Mouse (Mus musculus) intestine, postnatal 0 days (tissue): ENCODE data around the gene Nid1. TPM values are rescaled to one million over a fixed set of nuclear protein-coding genes. Genes with fewer than 3 reads are reported as not detected.

Experiments
- ATAC-seq: fragments of 200-750 bp; cut with Nextera tagmentation; 2 replicates; pipeline ENCODE4 v1.8.0; 2017; ENCODE audit warnings: mild to moderate bottlenecking, moderate TSS enrichment, moderate library complexity
- H3K27ac ChIP-seq: fragments of 300-500 bp; sonication (generic); 2 replicates; pipeline ENCODE4 v1.5.1; 2014; ENCODE audit warnings: mild to moderate bottlenecking, low read depth, low read length, moderate library complexity
- H3K27me3 ChIP-seq: fragments of 300-500 bp; sonication (generic); replicated peaks from 2 replicates; pipeline ENCODE4 v1.6.1; 2014; ENCODE audit warnings: low read length, mixed read lengths; ENCODE audit not compliant: control insufficient read depth, insufficient read depth
- H3K36me3 ChIP-seq: fragments of 300-500 bp; sonication (generic); 2 replicates; pipeline ENCODE4 v1.6.1; 2014; ENCODE audit warnings: mild to moderate bottlenecking, moderate library complexity; ENCODE audit not compliant: control insufficient read depth, insufficient read depth
- H3K4me1 ChIP-seq: fragments of 300-500 bp; sonication (generic); replicated peaks from 2 replicates; pipeline ENCODE4 v1.6.1; 2014; ENCODE audit warnings: antibody characterized with exemption, low read length, mixed read lengths; ENCODE audit not compliant: control insufficient read depth, insufficient read depth
- H3K4me2 ChIP-seq: fragments of 300-500 bp; sonication (generic); replicated peaks from 2 replicates; pipeline ENCODE4 v1.6.1; 2014; ENCODE audit warnings: low read depth, mild to moderate bottlenecking, moderate library complexity
- H3K4me3 ChIP-seq: fragments of 300-500 bp; sonication (generic); 2 replicates; pipeline ENCODE4 v1.5.1; 2014; ENCODE audit warnings: low read depth, low read length
- H3K9ac ChIP-seq: fragments of 300-500 bp; sonication (generic); 2 replicates; pipeline ENCODE4 v1.6.1; 2014; ENCODE audit warnings: mild to moderate bottlenecking, low read depth, low read length
- H3K9me3 ChIP-seq: fragments of 300-500 bp; sonication (generic); 2 replicates; pipeline ENCODE4 v1.6.1; 2016; ENCODE audit warnings: mixed run types; ENCODE audit not compliant: control insufficient read depth
- CTCF ChIP-seq: sonication (generic); IDR thresholded peaks from 2 replicates; pipeline ENCODE4 v1.5.1; 2016; ENCODE audit warnings: low read depth, mild to moderate bottlenecking, control low read depth, antibody characterized with exemption, moderate library complexity
- WGBS: fragments of 180-500 bp; shearing (Covaris S2); extraction: QIAGEN DNeasy Blood & Tissue Kit; methylation state at CpG from one replicate; pipeline ENCODE4 v1.1.7; 2014; 5-methylcytosine and 5-hydroxymethylcytosine counted together
- polyA plus RNA-seq: library from polyadenylated mRNA; unstranded; fragments of >200 nt; fragmentation: Nextera tagmentation; extraction: Ambion mirVana; gene quantifications from 2 replicates; pipeline ENCODE4 v1.2.1, GENCODE M21; 2015

Gene Nid1
- polyA plus RNA-seq, 1 experiment from 2014 or later: 34.8 TPM

- Histone ChIP-seq H3K9ac (no peak overlapping the region), H3K4me1 (no peaks in the 10 kb centered on the region), H3K27ac (no peak overlapping the region), H3K4me3 (no peak overlapping the region), H3K36me3 (no peaks in the 10 kb centered on the region), H3K4me2 (no peak overlapping the region), H3K9me3 (no peaks in the 10 kb centered on the region), H3K27me3 (no peaks in the 10 kb centered on the region)
- no peak for ATAC-seq
- TF ChIP-seq CTCF: no peak
- 73% methylated on average over 5 of the region's 5 CpGs for WGBS
Measured at GRCm38 (mm10) chr13:13558900-13559299, 121.5 kb downstream of the Nid1 start.

Other genes with a start within 250 kb of the Nid1 start
- 3.6 and 4.4 TPM in 2 replicates for gene Gpr137b, start 43.5 kb upstream of the Nid1 start, polyA plus RNA-seq
- gene Lyst, start 152.8 kb downstream of the Nid1 start, polyA plus RNA-seq: 1.1 and 1.7 TPM in 2 replicates